Mouse (Mus musculus) embryonic facial prominence, embryonic 12.5 days (tissue): ENCODE results near the gene Fam228b. TPM values are rescaled to one million over a fixed set of nuclear protein-coding genes. Genes with fewer than 3 reads are reported as not detected.
"Not testable (repeated sequence)": the region's sequence is repeated elsewhere in the genome, so short reads cannot be mapped to it uniquely, and the experiment has no call there.

ENCODE experiments used
- ATAC-seq: fragments of 200-750 bp; cut with Nextera tagmentation; 2 replicates; pipeline ENCODE4 v1.8.0; 2017; ENCODE audit not compliant: insufficient number of reproducible peaks, insufficient read depth, low FRiP score, low TSS enrichment
- H3K27ac ChIP-seq: fragments of 300-500 bp; sonication (generic); 2 replicates; pipeline ENCODE4 v1.5.1; 2016; ENCODE audit warnings: mild to moderate bottlenecking
- H3K27me3 ChIP-seq: fragments of 300-500 bp; sonication (generic); 2 replicates; pipeline ENCODE4 v1.6.1; 2016; ENCODE audit warnings: mild to moderate bottlenecking, moderate library complexity
- H3K36me3 ChIP-seq: fragments of 300-500 bp; sonication (generic); 2 replicates; pipeline ENCODE4 v1.6.1; 2016; ENCODE audit warnings: mild to moderate bottlenecking
- H3K4me1 ChIP-seq: fragments of 300-500 bp; sonication (generic); 2 replicates; pipeline ENCODE4 v1.6.1; 2016
- H3K4me2 ChIP-seq: fragments of 300-500 bp; sonication (generic); replicated peaks from 2 replicates; pipeline ENCODE4 v1.6.1; 2016; ENCODE audit warnings: mild to moderate bottlenecking, moderate library complexity
- H3K4me3 ChIP-seq: fragments of 300-500 bp; sonication (generic); 2 replicates; pipeline ENCODE4 v1.5.1; 2016; ENCODE audit warnings: mild to moderate bottlenecking
- H3K9ac ChIP-seq: fragments of 300-500 bp; sonication (generic); 2 replicates; pipeline ENCODE4 v1.6.1; 2016; ENCODE audit warnings: mild to moderate bottlenecking, moderate library complexity
- H3K9me3 ChIP-seq: fragments of 300-500 bp; sonication (generic); 2 replicates; pipeline ENCODE4 v1.6.1; 2016; ENCODE audit warnings: mild to moderate bottlenecking, moderate library complexity
- WGBS: fragments of 180-500 bp; shearing (Covaris S2); methylation state at CpG from one replicate; pipeline ENCODE4 v1.1.7; 2016; 5-methylcytosine and 5-hydroxymethylcytosine counted together
- polyA plus RNA-seq: library from polyadenylated mRNA; unstranded; fragments of >200 nt; fragmentation: Nextera tagmentation; extraction: Ambion mirVana; gene quantifications from 2 replicates; pipeline ENCODE4 v1.2.1, GENCODE M21; 2016

The Fam228b gene
- polyA plus RNA-seq, result 2.6 and 5.0 TPM in 2 replicates

DNA sequence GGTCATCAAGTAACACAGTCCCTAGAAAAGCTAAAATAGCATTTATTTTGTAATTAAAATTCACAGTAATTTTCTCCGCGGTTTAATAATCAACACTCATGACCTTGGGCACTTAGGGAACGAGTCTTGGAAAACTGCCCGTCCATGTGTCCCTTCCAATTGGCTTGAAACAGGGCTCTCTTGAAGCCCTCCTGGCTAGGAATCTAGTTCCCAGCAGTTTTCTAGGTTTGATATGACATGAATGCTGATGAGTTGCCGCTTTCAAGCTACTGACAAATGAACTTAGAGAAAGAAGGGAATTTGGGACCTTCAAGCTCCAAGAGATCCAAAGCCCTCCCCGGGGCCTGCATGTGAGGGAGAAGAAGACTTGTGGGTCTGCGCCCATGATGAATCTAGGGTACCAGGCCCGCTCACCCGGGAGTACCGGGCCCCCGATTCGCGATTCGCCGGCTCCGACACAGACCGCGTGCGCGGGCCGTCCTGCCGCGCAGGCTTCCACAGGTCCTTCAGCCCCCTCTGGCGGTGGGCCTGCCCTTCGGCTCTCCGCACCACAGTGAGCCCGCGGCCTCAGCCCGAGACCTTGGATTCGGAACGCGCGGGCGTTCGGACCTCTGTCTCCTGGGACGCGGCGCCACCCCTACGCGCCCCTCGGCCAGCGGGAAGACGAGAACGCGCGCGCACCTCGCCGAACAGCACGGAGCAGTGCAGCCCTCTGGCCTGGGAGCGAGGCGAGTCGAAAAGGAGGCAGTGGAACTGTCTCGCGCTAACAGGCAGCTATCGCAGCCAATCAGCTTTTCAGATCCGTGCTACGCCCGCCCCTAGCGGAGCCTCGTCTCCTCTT, at the start of gene Fam228b, which contains the start of gene Pfn4:
Fam228b (minus strand) TSS at position 776 of the 841 bp plus-strand sequence.
Pfn4 (plus strand) TSS at position 531 of the 841 bp plus-strand sequence.
- Histone ChIP-seq H3K27me3 (no peaks in the 10 kb centered on the region), H3K27ac (peak within 1 kb of the TSS; percentile 89), H3K9me3 (no peaks in the 10 kb centered on the region), H3K4me2 (peak within 1 kb of the TSS; percentile 54), H3K4me3 (peak within 1 kb of the TSS; percentile 62), H3K36me3 (no peaks in the 10 kb centered on the region), H3K9ac (peak within 1 kb of the TSS; percentile 72), H3K4me1 (no peaks in the 10 kb centered on the region)
- ATAC-seq, result peak; percentile 99
- WGBS, result 3% methylated on average over 61 of the region's 61 CpGs

DNA sequence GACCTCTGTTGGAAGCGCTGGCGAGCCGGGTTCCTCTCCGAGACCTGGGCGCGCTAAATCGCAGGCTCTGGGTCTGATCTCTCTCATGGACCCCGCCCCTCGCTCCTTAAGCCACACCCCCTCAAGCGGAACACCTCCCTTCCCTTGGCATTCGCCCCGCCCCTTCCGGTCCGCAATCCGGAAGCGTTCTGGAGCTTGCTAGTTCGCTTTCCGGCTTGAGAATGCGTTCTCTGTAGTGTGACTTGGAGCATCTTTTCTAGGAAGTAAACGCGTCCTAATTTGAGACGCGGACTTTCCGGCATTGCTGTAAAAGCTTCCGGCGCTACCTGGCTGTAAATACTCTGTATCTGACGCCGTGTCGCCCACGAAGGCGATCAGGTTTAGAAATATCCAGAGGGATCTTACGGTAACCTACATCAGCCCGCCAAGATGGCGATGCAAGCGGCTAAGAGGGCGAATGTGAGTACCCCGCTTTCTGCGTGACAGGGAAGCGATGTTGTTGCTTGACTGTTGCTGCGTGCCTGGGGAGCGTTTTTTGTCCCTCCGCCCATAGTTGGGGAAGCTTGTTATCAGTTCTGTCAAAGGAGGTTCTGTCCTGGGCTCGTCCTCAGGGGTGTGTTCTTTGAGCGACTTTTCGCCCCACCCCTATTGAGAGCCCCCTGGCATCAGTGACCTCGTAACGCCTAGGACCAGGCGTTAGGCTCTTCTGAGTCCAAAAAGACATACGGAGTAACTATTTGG, 48.5 kb upstream of the Fam228b start, which contains the start of gene Sf3b6:
Sf3b6 (plus strand) TSS at position 184 of the 741 bp plus-strand sequence.
- Histone ChIP-seq H3K36me3 (peaks cover 20% of the 10 kb centered on the region), H3K27ac (peak within 1 kb of the TSS; percentile 85), H3K4me3 (peak within 1 kb of the TSS; percentile 90), H3K9ac (peak within 1 kb of the TSS; percentile 68), H3K9me3 (no peaks in the 10 kb centered on the region), H3K4me1 (peaks cover 9% of the 10 kb centered on the region), H3K4me2 (peak within 1 kb of the TSS; percentile 87), H3K27me3 (no peaks in the 10 kb centered on the region)
- under 1% methylated on average over 49 of the region's 49 CpGs for whole genome bisulfite sequencing
- peak; percentile 96 for ATAC-seq

DNA sequence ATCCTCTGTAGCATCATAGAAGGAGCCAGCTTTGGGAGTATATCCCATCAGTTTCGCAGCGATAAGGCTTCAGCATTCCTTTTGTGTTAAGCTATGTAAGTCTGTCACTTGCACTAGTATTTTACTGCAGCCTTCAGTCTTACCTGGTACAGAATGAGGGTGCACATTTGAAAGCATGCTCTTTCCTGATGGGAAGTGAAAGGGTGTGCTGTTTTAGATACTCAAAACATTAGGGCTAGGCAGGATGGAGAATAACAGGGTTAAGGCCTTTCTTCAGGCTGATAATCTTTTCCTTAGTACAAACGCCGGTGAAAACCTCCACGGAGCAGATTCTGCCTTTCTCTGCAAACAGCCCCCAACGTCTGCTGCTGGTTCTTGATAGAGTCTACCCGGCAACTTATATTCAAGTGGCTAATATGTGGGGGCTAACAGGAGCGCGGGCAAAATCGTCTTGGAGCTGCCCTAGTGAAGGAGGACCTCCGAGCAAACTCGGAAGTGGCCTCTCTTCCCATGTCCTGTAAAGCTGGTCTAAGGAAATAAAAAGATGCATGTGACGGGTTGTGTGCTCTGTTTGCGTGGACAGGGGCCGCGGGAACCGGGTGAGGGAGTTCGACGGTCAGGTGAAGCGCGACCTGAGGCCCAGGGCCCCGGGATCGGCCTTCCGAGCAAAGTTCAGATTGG, 47.8 kb upstream of the Fam228b start:
- Histone ChIP-seq H3K4me2 (peak overlapping the region; percentile 55), H3K9ac (peak overlapping the region; percentile 66), H3K4me3 (peak overlapping the region; percentile 90), H3K27me3 (no peaks in the 10 kb centered on the region), H3K36me3 (peaks cover 14% of the 10 kb centered on the region), H3K9me3 (no peaks in the 10 kb centered on the region), H3K27ac (peak overlapping the region; percentile 85), H3K4me1 (peaks cover 9% of the 10 kb centered on the region)
- 11% methylated on average over 24 of the region's 24 CpGs for WGBS
- peak; percentile 68; the same call in 1 of the 2 replicates for ATAC-seq

DNA sequence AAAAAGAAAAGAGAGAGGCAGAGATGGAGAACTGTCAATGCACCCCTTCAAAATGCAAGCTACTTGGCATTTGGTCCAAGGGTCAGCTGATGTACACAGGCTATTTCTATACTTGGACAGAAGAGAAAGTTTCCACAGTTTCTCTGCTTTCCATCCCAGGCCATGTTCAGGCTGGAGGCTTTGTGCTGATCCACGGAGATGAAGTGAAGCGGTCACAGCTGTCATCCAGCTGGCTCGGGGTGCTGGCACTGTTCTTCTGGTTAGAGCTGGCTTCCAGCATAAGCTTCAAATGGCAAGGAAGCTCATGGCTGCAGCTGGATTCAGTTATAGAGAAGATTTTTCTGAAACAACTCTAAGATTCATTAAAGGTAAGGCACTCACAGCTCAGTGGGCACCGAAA, 44.6 kb upstream of the Fam228b start:
- no peak overlapping the region for H3K4me3 ChIP-seq
- H3K9me3 ChIP-seq, result no peaks in the 10 kb centered on the region
- H3K27me3 ChIP-seq, result no peaks in the 10 kb centered on the region
- H3K4me1 ChIP-seq, result peaks cover 9% of the 10 kb centered on the region
- H3K27ac ChIP-seq, result no peak overlapping the region
- no peak overlapping the region for H3K4me2 ChIP-seq
- WGBS, result 80% methylated on average over 4 of the region's 4 CpGs
- ATAC-seq, result no peak
- no peaks in the 10 kb centered on the region for H3K36me3 ChIP-seq
- no peak overlapping the region for H3K9ac ChIP-seq

DNA sequence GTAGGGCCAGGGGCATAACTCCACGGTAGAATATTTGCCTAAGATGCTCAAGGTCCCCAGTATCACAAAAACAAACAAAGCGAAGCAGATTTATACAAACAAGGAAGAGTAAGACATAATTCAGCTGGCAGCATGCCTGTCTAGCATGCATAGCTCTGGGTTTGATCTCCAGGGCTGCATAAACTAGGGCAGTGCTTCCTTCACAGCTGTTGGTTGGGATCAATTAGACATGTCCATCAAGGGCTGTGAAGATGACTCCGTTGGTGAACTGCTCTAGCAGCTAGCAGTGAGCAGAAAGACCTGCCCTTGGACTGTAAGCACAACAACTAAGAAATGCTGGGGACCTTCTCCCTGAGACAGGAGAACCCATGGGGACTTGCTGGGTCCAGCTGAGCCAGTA, 42.6 kb upstream of the Fam228b start:
- ATAC-seq, result no peak
- Histone ChIP-seq H3K27ac (no peak overlapping the region), H3K9ac (no peak overlapping the region), H3K36me3 (no peaks in the 10 kb centered on the region), H3K4me3 (no peak overlapping the region), H3K27me3 (no peaks in the 10 kb centered on the region), H3K4me2 (no peak overlapping the region), H3K4me1 (peaks cover 4% of the 10 kb centered on the region), H3K9me3 (no peaks in the 10 kb centered on the region)
- WGBS, result 62% methylated on average over 3 of the region's 3 CpGs

DNA sequence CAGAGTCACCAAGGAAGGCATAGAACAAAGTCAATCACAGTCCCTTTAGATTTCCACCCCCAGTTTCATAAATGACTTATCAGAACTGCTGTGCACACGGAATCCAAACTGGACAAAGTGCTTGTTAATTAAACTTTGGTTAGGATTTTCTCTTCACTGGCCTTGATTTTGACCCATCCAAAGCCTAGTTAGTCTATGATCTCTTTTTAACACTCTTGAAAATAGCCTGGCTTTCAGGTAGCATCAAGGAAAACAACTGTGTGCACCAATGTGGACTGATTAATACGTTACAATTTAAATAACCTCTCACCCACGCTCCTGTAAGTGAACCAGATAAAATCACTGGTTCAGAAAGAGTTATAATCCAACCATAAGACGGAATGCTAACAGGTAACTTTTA, 42.0 kb upstream of the Fam228b start:
- WGBS, result 80% methylated on average over 4 of the region's 4 CpGs

DNA sequence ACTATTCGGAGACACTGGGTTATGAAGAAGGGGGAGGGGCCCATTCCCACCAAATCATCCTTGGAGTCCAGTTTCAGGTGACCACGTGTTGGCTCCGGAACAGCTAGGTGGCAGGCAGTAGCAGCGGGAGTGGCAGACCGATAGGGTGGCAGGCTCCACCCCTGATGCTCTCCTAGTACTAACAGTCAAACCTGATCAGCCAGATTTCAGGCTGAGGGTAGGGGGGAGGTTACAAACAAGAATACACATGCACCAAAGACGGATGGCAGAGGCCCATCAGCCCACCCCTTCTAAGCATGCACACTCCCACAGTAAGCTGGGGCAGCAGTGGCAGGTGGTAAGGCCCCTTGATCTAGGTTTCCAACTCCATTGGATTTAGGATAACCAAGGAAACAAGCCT, 28.4 kb upstream of the Fam228b start:
- not testable (repeated sequence) for H3K9ac ChIP-seq, H3K27me3 ChIP-seq, H3K9me3 ChIP-seq, H3K4me1 ChIP-seq, H3K27ac ChIP-seq, H3K4me2 ChIP-seq, H3K36me3 ChIP-seq, ATAC-seq, H3K4me3 ChIP-seq
- WGBS, result 62% methylated on average over 6 of the region's 6 CpGs

More for the DNA sequence above, 42.0 kb upstream of the Fam228b start:
- no peaks in the 10 kb centered on the region for H3K27me3 ChIP-seq
- no peak overlapping the region for H3K9ac ChIP-seq
- no peaks in the 10 kb centered on the region for H3K36me3 ChIP-seq
- H3K27ac ChIP-seq, result no peak overlapping the region
- H3K4me2 ChIP-seq, result no peak overlapping the region
- no peaks in the 10 kb centered on the region for H3K4me1 ChIP-seq
- no peak for ATAC-seq
- H3K9me3 ChIP-seq, result no peaks in the 10 kb centered on the region
- no peak overlapping the region for H3K4me3 ChIP-seq

DNA sequence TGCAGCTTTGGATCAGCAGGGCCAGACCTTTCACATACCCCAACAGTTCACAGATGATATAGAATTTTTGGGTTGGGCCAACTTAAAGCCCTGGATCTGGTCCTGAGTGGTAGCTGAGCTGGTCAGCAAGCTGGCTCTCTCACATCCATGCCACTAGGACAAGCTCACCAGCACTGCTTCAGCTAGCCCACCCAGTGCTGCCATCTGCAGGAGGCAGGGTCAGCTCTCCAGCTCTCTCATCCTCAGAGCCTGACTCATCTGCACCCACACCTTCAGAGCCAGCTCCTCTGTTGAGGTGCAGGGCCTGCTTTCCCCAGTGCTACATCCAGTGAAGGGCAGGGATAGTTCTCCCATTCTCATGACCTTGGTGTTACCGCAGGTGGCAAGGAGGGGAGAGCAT, 24.7 kb upstream of the Fam228b start:
- H3K27ac ChIP-seq, result no peak overlapping the region
- 56% methylated on average over 1 of the region's 1 CpGs for WGBS
- no peaks in the 10 kb centered on the region for H3K27me3 ChIP-seq
- no peaks in the 10 kb centered on the region for H3K9me3 ChIP-seq
- H3K36me3 ChIP-seq, result no peaks in the 10 kb centered on the region
- no peak overlapping the region for H3K4me2 ChIP-seq
- no peak for ATAC-seq
- H3K4me3 ChIP-seq, result no peak overlapping the region
- no peak overlapping the region for H3K9ac ChIP-seq
- H3K4me1 ChIP-seq, result no peaks in the 10 kb centered on the region

DNA sequence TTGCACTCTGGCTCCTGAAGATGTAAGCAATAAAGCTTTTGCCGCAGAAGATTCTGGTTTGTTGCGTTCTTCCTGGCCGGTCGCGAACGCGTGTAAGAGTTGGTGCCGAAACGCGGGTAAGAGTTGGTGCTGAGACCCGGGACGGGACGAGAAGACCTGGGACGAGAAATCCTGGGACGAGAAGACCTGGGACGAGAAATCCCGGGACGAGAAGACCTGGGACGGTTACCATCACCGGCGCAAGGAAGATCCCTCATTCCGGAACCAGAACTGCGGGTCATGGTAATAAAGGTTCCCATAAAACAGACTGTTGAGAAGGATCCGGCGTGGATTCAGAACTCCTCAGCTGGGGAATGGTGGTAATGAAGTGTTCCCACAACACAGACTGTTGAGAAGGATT, 19.1 kb upstream of the Fam228b start:
- not testable (repeated sequence) for ATAC-seq, H3K27ac ChIP-seq, H3K36me3 ChIP-seq, H3K9me3 ChIP-seq, H3K4me3 ChIP-seq, H3K9ac ChIP-seq, H3K27me3 ChIP-seq, H3K4me1 ChIP-seq, H3K4me2 ChIP-seq
- WGBS, result 94% methylated on average over 25 of the region's 25 CpGs

DNA sequence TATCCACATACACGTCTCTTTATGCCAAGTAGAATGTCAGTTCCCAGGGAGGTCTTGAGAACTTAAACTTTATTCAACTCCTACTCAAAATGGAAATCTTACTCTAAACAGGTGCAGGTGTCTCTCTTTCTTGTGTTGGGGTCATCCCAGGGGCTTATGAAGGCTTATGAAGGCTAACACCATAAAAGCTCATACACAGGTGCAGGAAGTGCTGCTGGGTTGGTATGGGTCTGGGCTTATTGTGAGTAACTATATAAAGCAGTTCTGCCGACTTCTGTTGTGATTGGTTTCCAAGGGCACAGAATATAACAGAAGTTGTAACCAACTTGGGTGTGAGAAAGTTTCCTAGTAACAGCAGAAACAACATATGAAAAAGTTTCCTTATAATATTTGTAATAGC, 15.4 kb upstream of the Fam228b start:
- no peaks in the 10 kb centered on the region for H3K36me3 ChIP-seq
- WGBS, result 71% methylated on average over 2 of the region's 2 CpGs

DNA sequence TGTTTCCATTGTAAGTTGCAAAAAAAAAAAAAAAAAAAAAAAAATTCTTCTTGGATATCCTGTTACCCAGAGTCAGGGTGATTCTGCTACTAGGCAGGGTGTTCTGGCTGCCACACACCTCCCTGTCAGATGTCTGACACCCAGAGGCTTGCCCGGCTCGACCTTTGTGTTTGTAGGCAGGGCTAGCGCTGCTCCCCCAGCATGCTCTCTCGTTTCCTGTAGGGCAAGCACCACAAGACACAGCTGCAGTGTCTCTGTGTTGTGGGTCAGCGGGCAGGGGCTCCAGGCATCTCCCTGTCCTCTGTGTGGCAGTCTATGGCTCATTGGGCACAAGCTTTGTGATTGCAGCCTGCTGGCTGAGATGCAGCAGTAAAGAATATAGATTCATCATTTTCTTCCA, 14.5 kb upstream of the Fam228b start:
- ATAC-seq, result no peak
- Histone ChIP-seq H3K9ac (no peak overlapping the region), H3K27ac (no peak overlapping the region), H3K4me2 (no peak overlapping the region), H3K9me3 (no peaks in the 10 kb centered on the region), H3K27me3 (no peaks in the 10 kb centered on the region), H3K4me3 (no peak overlapping the region), H3K4me1 (no peaks in the 10 kb centered on the region), H3K36me3 (no peaks in the 10 kb centered on the region)
- 51% methylated on average over 5 of the region's 5 CpGs for WGBS

More for the DNA sequence above, 15.4 kb upstream of the Fam228b start:
- Histone ChIP-seq H3K27ac (no peak overlapping the region), H3K9me3 (no peaks in the 10 kb centered on the region), H3K27me3 (no peaks in the 10 kb centered on the region), H3K4me1 (no peaks in the 10 kb centered on the region), H3K4me3 (no peak overlapping the region), H3K9ac (no peak overlapping the region), H3K4me2 (no peak overlapping the region)
- ATAC-seq, result no peak
